Mouse (Mus musculus): Measurements from ENCODE around the gene Insl3.

DNA sequence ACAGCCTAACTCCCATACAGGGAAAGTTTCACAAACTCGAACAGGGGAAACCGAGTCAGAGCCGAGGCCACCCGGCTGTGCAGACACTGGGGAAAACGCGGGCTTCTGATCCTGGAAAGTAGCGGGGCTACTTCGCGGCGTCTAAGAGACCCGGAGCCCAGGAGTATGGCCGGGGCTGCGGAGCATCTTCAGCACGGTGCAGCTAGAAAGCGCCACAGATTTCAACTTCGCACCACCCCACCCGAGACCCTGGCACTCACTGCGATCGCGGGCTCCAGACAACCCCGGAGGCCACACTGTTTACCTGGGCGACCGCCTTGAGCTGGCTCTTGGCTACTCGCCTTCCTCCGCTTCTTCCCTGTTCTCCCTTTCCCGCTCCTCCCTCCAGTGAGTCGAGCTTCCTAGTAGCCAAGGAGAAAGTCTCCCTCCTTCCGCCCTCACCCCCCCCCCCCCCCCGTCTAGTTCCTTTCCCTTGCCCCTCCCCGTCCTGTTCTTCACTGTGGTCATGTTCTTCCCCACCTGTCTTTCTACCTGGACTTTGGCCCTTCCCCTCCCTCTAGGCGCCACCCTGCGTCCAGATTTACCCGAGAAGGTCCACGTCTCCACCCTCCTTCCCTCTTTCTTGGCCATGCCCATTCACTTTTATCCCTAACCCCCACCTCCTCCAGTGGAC is 12.5 kb downstream of the Insl3 start, which contains the start of gene B3gnt3:
- no peak for TF ChIP-seq CTCF (IDR thresholded peaks at IDR 0.05; ENCODE audit: insufficient read depth, low read length)
- peak; percentile 20; the same call in 1 of the 2 replicates for TF ChIP-seq POLR2A (IDR thresholded peaks at IDR 0.05; ENCODE audit: borderline replicate concordance, extremely low read depth, low read depth, low read length)

All from lung, adult 2 months (tissue).